Comparison of ENCODE assay signal across 16 mouse cellular contexts in the genomic region with DNA sequence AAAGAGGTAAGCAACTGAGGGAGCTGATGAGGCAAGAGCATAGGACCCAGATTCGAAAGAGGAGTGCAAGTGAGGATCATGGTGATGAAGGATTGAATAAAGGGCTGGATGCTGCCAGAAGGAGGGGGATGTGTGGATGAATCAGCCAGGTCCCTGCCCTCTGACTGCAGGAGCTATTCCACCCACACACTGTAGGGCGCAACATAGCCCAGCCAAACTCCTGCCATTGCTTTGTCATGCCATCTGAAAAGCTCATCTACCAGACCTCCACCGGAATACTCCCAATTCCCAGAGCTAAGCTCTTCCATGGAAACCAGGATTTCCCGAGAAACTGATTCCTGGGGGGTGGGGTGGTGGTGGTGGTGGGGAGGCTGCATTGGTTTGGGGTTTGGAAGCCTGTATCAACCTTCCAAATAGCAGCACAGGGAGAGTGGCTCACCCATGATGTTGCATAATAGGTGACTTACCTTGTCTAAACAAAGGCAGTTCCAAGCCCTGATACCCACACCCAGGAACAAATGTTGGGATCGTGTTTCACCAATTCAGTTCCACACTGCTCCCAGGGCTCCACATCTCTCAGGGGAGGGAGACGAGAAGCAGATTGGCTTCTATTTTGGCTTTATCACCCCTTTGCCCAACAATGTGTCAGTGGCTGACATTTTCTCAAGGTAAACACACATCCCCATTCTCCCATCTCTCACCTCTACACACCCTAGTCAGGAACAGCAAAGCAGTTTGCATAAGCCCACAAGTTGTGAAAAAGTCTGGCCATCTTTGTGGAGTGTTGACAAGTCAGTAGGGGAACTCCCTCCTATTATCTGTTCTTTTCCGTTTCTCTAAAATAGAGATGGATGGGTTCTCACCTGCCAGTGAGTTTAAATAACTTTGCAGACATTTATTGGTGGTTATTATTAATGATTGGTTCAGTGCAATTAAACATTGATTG. TPM values are rescaled to one million over a fixed set of nuclear protein-coding genes. Genes with fewer than 3 reads are reported as not detected.
DNase-seq lines count a peak whose midpoint lies in the region; ATAC-seq and TF ChIP-seq lines count a peak whose summit lies in the region.
"Had no signal": no experiment of that assay in that cellular context is flagged by ENCODE, and none has a peak within 500 bp of the region (broad histone marks: within the 10 kb centered on the region; RNA-seq: fewer than 3 reads in every experiment).

No protein-coding gene starts in this region.

- H3K4me1 ChIP-seq in kidney, postnatal 0 days (replicated peaks; ENCODE audit: insufficient read depth, low read length): no peaks in the 10 kb centered on the region
- peaks cover 21% of the 10 kb centered on the region for H3K4me1 ChIP-seq in forebrain, embryonic 15.5 days

- WGBS in kidney, postnatal 0 days: 25% methylated on average over 7 of the region's 7 CpGs
- 47% methylated on average over 7 of the region's 7 CpGs for WGBS in forebrain, embryonic 15.5 days

- H3K4me2 ChIP-seq in kidney, postnatal 0 days (ENCODE audit: low read length): no peak overlapping the region
- H3K4me2 ChIP-seq in forebrain, embryonic 15.5 days (replicated peaks): no peak overlapping the region
- H3K4me2 ChIP-seq: neural tube, embryonic 12.5 days had no signal

- H3K4me3 ChIP-seq in kidney, postnatal 0 days (replicated peaks; ENCODE audit: low read depth, low read length): no peak overlapping the region
- no peak overlapping the region for H3K4me3 ChIP-seq in C2C12 (ENCODE audit: insufficient read depth, poor library complexity, severe bottlenecking)
- no peak overlapping the region for H3K4me3 ChIP-seq in forebrain, embryonic 15.5 days
- H3K4me3 ChIP-seq: erythroblast, embryonic 14.5 days; neural tube, embryonic 12.5 days had no signal

- no peaks in the 10 kb centered on the region for H3K9me3 ChIP-seq in kidney, postnatal 0 days (replicated peaks; ENCODE audit: low read length)
- H3K9me3 ChIP-seq in forebrain, embryonic 15.5 days: no peaks in the 10 kb centered on the region
- H3K9me3 ChIP-seq: neural tube, embryonic 12.5 days had no signal

- no peak for ATAC-seq in kidney, postnatal 0 days (replicated peaks; ENCODE audit: low FRiP score, low read depth)
- ATAC-seq in forebrain, embryonic 15.5 days (replicated peaks): no peak
- ATAC-seq: forebrain, embryonic 14.5 days had no signal

- no peak overlapping the region for H3ac ChIP-seq in C2C12 (ENCODE audit: control insufficient read depth, insufficient read length, low read depth)

- no peaks in the 10 kb centered on the region for H3K27me3 ChIP-seq in kidney, postnatal 0 days (ENCODE audit: insufficient read depth, low read length)
- H3K27me3 ChIP-seq in C2C12 (ENCODE audit: control insufficient read depth, insufficient read depth, insufficient read length): no peaks in the 10 kb centered on the region
- peaks cover 7% of the 10 kb centered on the region for H3K27me3 ChIP-seq in forebrain, embryonic 15.5 days
- H3K27me3 ChIP-seq: neural tube, embryonic 12.5 days had no signal

- no peak overlapping the region for H3K27ac ChIP-seq in kidney, postnatal 0 days
- H3K27ac ChIP-seq in forebrain, embryonic 15.5 days (replicated peaks): no peak overlapping the region
- H3K27ac ChIP-seq: macrophage; neural tube, embryonic 12.5 days had no signal

- TF ChIP-seq CTCF in kidney, postnatal 0 days (IDR thresholded peaks at IDR 0.05; ENCODE audit: low read depth): peak; percentile 32; the same call in 1 of the 2 replicates
- no peak for TF ChIP-seq CTCF in C2C12 (IDR thresholded peaks at IDR 0.05; ENCODE audit: control insufficient read depth, insufficient read depth, insufficient read length)

- H3K79me3 ChIP-seq in C2C12 (ENCODE audit: low read depth): peaks cover 18% of the 10 kb centered on the region

- no peak overlapping the region for H3K9ac ChIP-seq in kidney, postnatal 0 days (ENCODE audit: low read depth, low read length)
- no peak overlapping the region for H3K9ac ChIP-seq in forebrain, embryonic 15.5 days (replicated peaks)
- H3K9ac ChIP-seq: neural tube, embryonic 12.5 days had no signal

- no peak for DNase-seq in kidney, postnatal 0 days (ENCODE audit: low spot score)
- no peak for DNase-seq in kidney, postnatal 10 days
- DNase-seq in 3T3-L1 (ENCODE audit: low read depth, low spot score) (peak; percentile 87), ZHBTc4 (ENCODE audit: low read depth, low spot score) (peak; percentile 47)
- DNase-seq in cerebellum, postnatal 14 days: no peak
- DNase-seq: adrenal gland, postnatal 14 days; cerebellum, adult 18-20 months; kidney, adult 11 months; kidney, postnatal 25 days; spleen, adult 18-20 months had no signal

- no peaks in the 10 kb centered on the region for H3K36me3 ChIP-seq in kidney, postnatal 0 days (ENCODE audit: insufficient read depth, low read length)
- peaks cover 4% of the 10 kb centered on the region for H3K36me3 ChIP-seq in C2C12 (ENCODE audit: control insufficient read depth, insufficient read depth)
- no peaks in the 10 kb centered on the region for H3K36me3 ChIP-seq in forebrain, embryonic 15.5 days

- H3K79me2 ChIP-seq in C2C12 (ENCODE audit: control insufficient read depth, insufficient read depth): peaks cover 19% of the 10 kb centered on the region

TF ChIP-seq in C2C12, 6 proteins besides CTCF, POLR2A, EP300 and RAD21:
- TF ChIP-seq CEBPB (IDR thresholded peaks at IDR 0.05; ENCODE audit: low read depth) (peak; percentile 35), USF1 (IDR thresholded peaks at IDR 0.05; ENCODE audit: low read depth) (no peak), MAX (IDR thresholded peaks at IDR 0.05) (peak; percentile 21), MYOD1 (IDR thresholded peaks at IDR 0.05; ENCODE audit: control insufficient read depth, insufficient read length, low read depth) (no peak)

RNA-seq across cellular contexts. Expression of a gene that starts 3.1 kb away (rescaled TPM):
- 55.3 and 59.3 TPM in 2 replicates for polyA plus RNA-seq in kidney, postnatal 0 days (2015; fragmentation: Nextera tagmentation; extraction: Ambion mirVana)
- polyA plus RNA-seq in C2C12 (2012; fragmentation: generic; extraction: Trizol): 28.8 TPM
- polyA plus RNA-seq in forebrain, embryonic 15.5 days (2015; fragmentation: Nextera tagmentation; extraction: Ambion mirVana): 56.2 and 59.4 TPM in 2 replicates

RNA-seq across cellular contexts. Expression of a gene that starts 9.0 kb away (rescaled TPM):
- 18.5 and 19.9 TPM in 2 replicates for polyA plus RNA-seq in kidney, postnatal 0 days (2015; fragmentation: Nextera tagmentation; extraction: Ambion mirVana)
- polyA plus RNA-seq in C2C12 (2012; fragmentation: generic; extraction: Trizol): 0.46 TPM
- polyA plus RNA-seq in forebrain, embryonic 15.5 days (2015; fragmentation: Nextera tagmentation; extraction: Ambion mirVana): 9.9 and 10.7 TPM in 2 replicates

RNA-seq across cellular contexts. Expression of a gene that starts 39.9 kb away (rescaled TPM):
- 13.4 and 13.8 TPM in 2 replicates for polyA plus RNA-seq in kidney, postnatal 0 days (2015; fragmentation: Nextera tagmentation; extraction: Ambion mirVana)
- polyA plus RNA-seq in C2C12 (2012; fragmentation: generic; extraction: Trizol): 1.1 TPM
- 89.0 and 89.6 TPM in 2 replicates for polyA plus RNA-seq in forebrain, embryonic 15.5 days (2015; fragmentation: Nextera tagmentation; extraction: Ambion mirVana)
- polyA plus RNA-seq: macrophage had no signal

Comparison
In these comparisons a context has a peak if more than half of its experiments do, and no peak if none do; other contexts are left out.
1. DNase-seq: peak in 3T3-L1 (single experiment) and ZHBTc4 (single experiment); none in kidney, postnatal 0 days (single experiment), kidney, postnatal 10 days (single experiment) and cerebellum, postnatal 14 days (0 of 2).